Mouse (Mus musculus) hindbrain, embryonic 16.5 days (tissue): ENCODE measurements around the gene Eif2b3. TPM values are rescaled to one million over a fixed set of nuclear protein-coding genes. Genes with fewer than 3 reads are reported as not detected.
A peak's percentile ranks its signal among the peaks of the same experiment; 100 is the strongest.

ENCODE experiments used
- ATAC-seq: fragments of 200-750 bp; cut with Nextera tagmentation; 2 replicates; pipeline ENCODE4 v1.8.0; 2017; ENCODE audit warnings: moderate TSS enrichment, moderate library complexity
- H3K27ac ChIP-seq: fragments of 300-500 bp; sonication (generic); 2 replicates; pipeline ENCODE4 v1.5.1; 2014; ENCODE audit warnings: low read depth, mild to moderate bottlenecking, control low read depth, low read length, moderate library complexity
- H3K27me3 ChIP-seq: fragments of 300-500 bp; sonication (generic); replicated peaks from 2 replicates; pipeline ENCODE4 v1.6.1; 2014; ENCODE audit warnings: low read length; ENCODE audit not compliant: control insufficient read depth, insufficient read depth
- H3K36me3 ChIP-seq: fragments of 300-500 bp; sonication (generic); 2 replicates; pipeline ENCODE4 v1.6.1; 2014; ENCODE audit warnings: mild to moderate bottlenecking, low read length, moderate library complexity, mixed read lengths; ENCODE audit not compliant: control insufficient read depth, insufficient read depth
- H3K4me1 ChIP-seq: fragments of 300-500 bp; sonication (generic); 2 replicates; pipeline ENCODE4 v1.6.1; 2014; ENCODE audit warnings: low read depth, low read length; ENCODE audit not compliant: control insufficient read depth, insufficient read depth
- H3K4me2 ChIP-seq: fragments of 300-500 bp; sonication (generic); 2 replicates; pipeline ENCODE4 v1.6.1; 2014; ENCODE audit warnings: mild to moderate bottlenecking, low read length, control low read depth, moderate library complexity
- H3K4me3 ChIP-seq: fragments of 300-500 bp; sonication (generic); 2 replicates; pipeline ENCODE4 v1.5.1; 2014; ENCODE audit warnings: mild to moderate bottlenecking, low read length, control low read depth, moderate library complexity
- H3K9ac ChIP-seq: fragments of 300-500 bp; sonication (generic); 2 replicates; pipeline ENCODE4 v1.6.1; 2014; ENCODE audit warnings: low read depth, mild to moderate bottlenecking, control low read depth, low read length, moderate library complexity
- H3K9me3 ChIP-seq: fragments of 300-500 bp; sonication (generic); 2 replicates; pipeline ENCODE4 v1.6.1; 2014; ENCODE audit warnings: mild to moderate bottlenecking, low read length, moderate library complexity; ENCODE audit not compliant: control insufficient read depth
- WGBS: fragments of 180-500 bp; shearing (Covaris S2); extraction: QIAGEN DNeasy Blood & Tissue Kit; methylation state at CpG from one replicate; pipeline ENCODE4 v1.1.7; 2014; 5-methylcytosine and 5-hydroxymethylcytosine counted together
- polyA plus RNA-seq: library from polyadenylated mRNA; unstranded; fragments of >200 nt; fragmentation: Nextera tagmentation; extraction: Ambion mirVana; gene quantifications from 2 replicates; pipeline ENCODE4 v1.2.1, GENCODE M21; 2015

Gene Eif2b3
- polyA plus RNA-seq, 1 experiment from 2014 or later, result 44.9 TPM

DNA sequence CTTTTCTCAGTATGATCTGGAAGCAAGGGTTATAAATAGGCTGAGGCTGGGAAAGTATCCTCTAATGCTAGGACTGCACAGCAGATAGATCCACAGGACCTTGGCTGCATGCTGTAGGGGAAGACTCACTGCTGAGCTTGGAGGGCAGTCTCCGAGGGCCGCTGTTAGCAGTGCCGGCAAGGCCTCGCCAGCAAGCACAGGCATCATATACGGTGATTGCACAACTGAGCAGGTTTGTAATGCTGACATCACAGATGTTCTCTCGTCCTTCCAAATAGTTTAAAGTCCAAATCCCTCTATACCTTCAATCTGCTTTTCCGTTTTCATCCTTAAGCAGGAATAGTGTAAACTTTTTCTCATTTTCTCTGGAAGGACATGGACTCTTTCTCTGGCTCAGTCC, 48.8 kb downstream of the Eif2b3 start:
- Histone ChIP-seq H3K36me3 (peaks cover 29% of the 10 kb centered on the region), H3K27me3 (no peaks in the 10 kb centered on the region), H3K4me3 (no peak overlapping the region), H3K4me2 (no peak overlapping the region), H3K9me3 (no peaks in the 10 kb centered on the region), H3K4me1 (no peaks in the 10 kb centered on the region), H3K27ac (no peak overlapping the region), H3K9ac (no peak overlapping the region)
- no peak for ATAC-seq
- 97% methylated on average over 7 of the region's 7 CpGs for WGBS

DNA sequence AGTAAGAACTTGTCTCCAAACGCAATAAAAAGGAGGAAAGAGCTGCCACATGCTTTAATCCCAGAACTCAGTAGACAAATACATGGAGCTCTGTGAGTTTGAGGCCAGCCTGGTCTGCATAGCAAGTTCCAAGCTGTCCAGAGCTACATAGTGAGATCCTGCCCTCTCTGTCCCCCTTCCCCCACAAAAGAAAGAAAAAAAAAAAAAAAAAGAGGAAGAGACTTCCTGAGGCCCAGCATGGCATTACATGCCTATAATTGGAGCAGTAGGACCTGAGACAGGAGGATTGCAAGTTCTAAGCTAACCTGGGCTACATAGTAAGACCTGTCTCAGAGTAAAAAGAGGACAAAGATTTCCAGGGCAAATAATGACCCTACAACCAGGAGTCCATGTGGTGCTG, 50.4 kb downstream of the Eif2b3 start:
- no peak overlapping the region for H3K4me3 ChIP-seq
- no peak overlapping the region for H3K4me2 ChIP-seq
- no peak overlapping the region for H3K9ac ChIP-seq
- H3K36me3 ChIP-seq, result peaks cover 33% of the 10 kb centered on the region
- H3K9me3 ChIP-seq, result no peaks in the 10 kb centered on the region
- no peaks in the 10 kb centered on the region for H3K27me3 ChIP-seq
- H3K4me1 ChIP-seq, result no peaks in the 10 kb centered on the region
- 100% methylated on average over 1 of the region's 1 CpGs for WGBS
- no peak for ATAC-seq
- no peak overlapping the region for H3K27ac ChIP-seq

DNA sequence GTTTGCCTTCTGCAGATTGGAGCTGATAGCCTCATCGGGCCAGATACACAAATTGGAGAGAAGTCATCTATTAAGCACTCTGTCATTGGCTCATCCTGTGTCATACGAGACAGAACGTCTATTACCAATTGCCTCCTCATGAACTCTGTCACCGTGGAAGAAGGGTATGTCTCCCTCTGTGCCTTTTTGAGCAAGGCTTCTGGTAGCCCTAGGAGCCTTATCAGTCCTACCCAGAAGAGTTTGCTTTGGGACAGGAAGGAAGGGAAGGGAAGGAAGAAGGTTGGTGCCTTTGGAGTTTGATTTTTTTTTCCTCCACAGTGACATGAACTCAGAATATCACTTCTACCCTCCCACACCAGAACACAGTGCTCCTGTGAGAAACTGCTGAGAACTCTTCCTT, 51.4 kb downstream of the Eif2b3 start:
- no peaks in the 10 kb centered on the region for H3K27me3 ChIP-seq
- H3K27ac ChIP-seq, result no peak overlapping the region
- no peak overlapping the region for H3K4me2 ChIP-seq
- H3K4me1 ChIP-seq, result no peaks in the 10 kb centered on the region
- H3K9me3 ChIP-seq, result no peaks in the 10 kb centered on the region
- no peak overlapping the region for H3K4me3 ChIP-seq
- H3K9ac ChIP-seq, result no peak overlapping the region
- ATAC-seq, result no peak
- H3K36me3 ChIP-seq, result peaks cover 31% of the 10 kb centered on the region
- WGBS, result 90% methylated on average over 4 of the region's 4 CpGs

DNA sequence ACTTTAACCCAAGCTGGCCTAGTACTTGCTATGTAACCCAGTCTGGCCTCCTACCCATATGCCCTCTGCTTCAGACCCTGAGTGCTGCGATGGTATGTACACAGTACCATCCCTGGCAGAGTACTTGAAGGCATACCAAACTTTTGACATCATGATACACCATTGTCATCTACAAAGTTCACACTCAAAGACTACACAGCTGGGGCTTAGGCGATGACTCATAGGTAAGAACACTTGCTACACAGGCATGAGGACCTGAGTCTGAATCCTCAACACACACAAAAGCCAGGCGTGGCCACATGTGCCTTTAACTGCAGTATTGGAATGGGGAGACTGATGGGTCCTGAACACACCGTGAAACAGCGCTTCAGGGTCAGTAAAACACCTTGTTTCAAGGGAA, 52.0 kb downstream of the Eif2b3 start:
- no peaks in the 10 kb centered on the region for H3K4me1 ChIP-seq
- WGBS, result 93% methylated on average over 5 of the region's 5 CpGs
- H3K9ac ChIP-seq, result no peak overlapping the region
- no peaks in the 10 kb centered on the region for H3K27me3 ChIP-seq
- H3K4me3 ChIP-seq, result no peak overlapping the region
- H3K27ac ChIP-seq, result no peak overlapping the region
- ATAC-seq, result no peak
- H3K9me3 ChIP-seq, result no peaks in the 10 kb centered on the region
- H3K36me3 ChIP-seq, result peaks cover 30% of the 10 kb centered on the region
- no peak overlapping the region for H3K4me2 ChIP-seq

DNA sequence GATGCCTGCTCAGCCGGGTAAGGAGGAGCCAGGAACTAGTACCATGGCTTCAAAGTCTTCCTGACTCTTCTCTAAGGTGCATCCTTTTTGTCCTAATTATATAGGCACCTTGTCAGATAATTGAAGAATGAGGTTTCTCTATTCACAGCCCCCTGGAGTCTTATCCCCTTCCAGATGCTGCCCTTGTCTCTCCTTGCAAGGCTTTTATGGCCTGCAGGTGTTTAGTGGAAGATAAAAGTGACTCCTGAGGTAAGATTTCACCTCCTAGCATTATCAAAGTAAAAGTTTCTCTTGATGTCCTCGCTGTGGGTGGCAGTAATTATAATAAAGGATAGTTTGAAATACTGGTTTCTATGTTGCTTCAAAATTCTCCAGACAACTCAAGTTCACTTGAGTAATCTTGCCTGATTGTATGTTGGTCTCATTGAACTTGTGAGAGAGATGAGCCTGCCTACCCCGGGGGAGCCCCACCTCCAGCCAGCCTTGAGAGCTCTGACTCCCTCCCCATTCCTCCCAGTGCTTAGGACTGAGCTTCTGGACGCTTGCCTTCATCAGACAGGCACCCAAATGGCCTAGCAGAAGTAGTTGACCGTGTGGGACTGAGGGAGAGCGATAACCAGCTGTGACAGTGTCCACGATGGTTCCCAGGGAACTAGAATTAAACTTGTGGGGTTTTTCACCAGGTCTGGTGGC, 68.9 kb downstream of the Eif2b3 start:
- Histone ChIP-seq H3K4me2 (no peak overlapping the region), H3K9me3 (no peaks in the 10 kb centered on the region), H3K4me3 (no peak overlapping the region), H3K9ac (no peak overlapping the region), H3K27ac (no peak overlapping the region), H3K36me3 (peaks cover 4% of the 10 kb centered on the region; the same call in 1 of the 2 replicates), H3K27me3 (no peaks in the 10 kb centered on the region), H3K4me1 (no peaks in the 10 kb centered on the region)
- 83% methylated on average over 7 of the region's 7 CpGs for WGBS
- no peak for ATAC-seq

DNA sequence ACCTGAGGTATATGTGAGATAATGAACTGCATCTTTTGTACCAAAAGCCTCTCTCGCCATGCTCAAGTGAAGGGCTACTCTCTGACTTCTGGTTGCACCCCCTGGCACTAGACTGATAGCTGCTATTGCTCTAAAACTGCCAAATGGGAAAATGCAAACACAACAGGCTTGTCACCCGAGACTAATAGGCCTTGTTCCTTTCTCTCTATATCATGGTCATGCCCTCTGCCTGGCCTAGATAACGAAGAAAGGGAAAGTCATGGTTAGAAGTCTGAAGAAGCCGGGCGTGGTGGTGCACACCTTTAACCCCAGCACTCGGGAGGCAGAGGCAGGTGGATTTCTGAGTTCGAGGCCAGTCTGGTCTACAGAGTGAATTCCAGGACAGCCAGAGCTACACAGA, 71.4 kb downstream of the Eif2b3 start:
- Histone ChIP-seq H3K4me2 (no peak overlapping the region), H3K9me3 (no peaks in the 10 kb centered on the region), H3K9ac (no peak overlapping the region), H3K4me1 (peaks cover under 1% of the 10 kb centered on the region; the same call in 1 of the 2 replicates), H3K27me3 (no peaks in the 10 kb centered on the region), H3K4me3 (no peak overlapping the region), H3K36me3 (peaks cover 4% of the 10 kb centered on the region; the same call in 1 of the 2 replicates), H3K27ac (no peak overlapping the region)
- WGBS, result 85% methylated on average over 7 of the region's 7 CpGs
- ATAC-seq, result no peak

DNA sequence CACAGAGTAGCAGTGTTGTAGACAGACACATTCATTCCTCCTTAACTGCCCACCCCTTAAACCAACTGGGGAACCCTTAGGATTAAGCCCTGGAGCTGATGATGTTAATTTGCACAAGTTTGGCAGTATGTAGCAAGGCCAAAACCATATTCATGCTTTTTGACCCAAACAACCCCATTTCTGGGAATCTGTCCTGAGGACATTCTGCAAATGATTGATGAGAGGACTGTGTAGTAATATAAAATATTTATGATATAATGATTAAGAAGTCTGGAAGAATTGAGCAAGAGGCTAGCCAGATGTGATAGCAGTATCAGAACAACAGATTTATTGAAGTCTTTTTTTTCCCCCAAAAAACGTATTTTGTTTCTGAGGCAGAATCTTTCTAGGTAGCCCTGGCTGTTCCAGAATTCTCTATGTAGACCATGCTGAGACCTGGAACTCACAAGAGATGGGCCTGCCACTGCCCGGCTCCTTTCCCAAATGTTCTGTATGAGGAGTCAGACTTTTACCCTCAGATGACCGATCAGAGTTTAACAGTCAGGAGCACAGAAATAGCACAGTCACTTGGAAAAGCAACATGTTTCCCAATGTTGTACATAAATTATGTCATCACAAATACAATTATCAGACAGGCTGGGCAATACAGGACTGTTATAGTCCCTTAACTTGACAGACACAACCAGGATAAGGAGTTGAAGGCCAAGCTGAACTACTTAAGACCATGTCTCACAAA, 75.6 kb downstream of the Eif2b3 start:
- ATAC-seq, result no peak
- H3K9ac ChIP-seq, result no peak overlapping the region
- no peak overlapping the region for H3K4me2 ChIP-seq
- H3K27ac ChIP-seq, result no peak overlapping the region
- no peak overlapping the region for H3K4me3 ChIP-seq
- no peaks in the 10 kb centered on the region for H3K27me3 ChIP-seq
- H3K4me1 ChIP-seq, result peaks cover 25% of the 10 kb centered on the region
- WGBS, result 94% methylated on average over 3 of the region's 3 CpGs
- H3K9me3 ChIP-seq, result no peaks in the 10 kb centered on the region
- no peaks in the 10 kb centered on the region for H3K36me3 ChIP-seq

DNA sequence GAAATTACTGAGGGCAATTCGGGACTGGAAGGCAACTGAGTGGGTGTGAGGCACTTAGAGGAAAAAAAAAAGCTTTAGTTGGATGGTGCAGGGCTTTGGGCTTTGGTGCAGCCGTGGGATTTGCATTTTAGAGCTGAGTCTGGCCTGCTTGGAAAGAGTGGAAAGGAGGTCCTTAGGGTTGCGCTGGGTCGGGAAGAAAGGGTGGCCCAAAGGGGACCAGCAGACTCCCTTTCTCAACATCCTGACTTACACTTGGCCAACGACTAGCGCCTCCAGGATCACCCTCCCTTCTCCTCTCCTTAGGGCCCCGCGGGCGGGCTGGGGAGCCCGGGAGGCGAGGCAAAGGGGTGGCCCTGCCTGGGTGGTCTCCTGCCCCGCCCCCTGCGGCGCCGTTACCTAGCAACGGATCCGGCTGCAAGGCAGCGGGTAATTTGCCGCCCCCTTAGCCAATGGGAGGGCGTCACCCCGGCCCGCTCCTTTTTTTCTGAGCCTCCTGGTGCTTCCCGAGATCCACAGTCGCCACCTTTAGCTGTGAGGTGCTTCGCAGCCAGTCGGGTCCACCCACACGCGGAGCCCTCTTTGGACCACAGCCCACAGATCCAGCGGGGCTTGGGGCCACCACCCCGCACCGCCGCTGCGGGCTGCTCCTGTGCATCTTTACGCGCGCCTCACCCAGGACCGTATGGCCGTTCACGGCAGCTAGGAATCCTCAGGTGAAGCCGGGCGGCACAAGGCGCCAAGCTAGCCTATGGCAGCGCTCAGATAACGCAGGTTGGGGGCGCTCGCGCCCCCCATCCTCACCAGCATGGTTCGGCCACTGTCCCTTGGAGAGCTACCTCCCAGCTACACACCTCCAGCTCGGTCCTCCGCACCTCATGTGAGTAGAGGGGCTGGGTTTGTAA, 76.6 kb downstream of the Eif2b3 start, which contains the start of gene Ptch2:
Gene Ptch2, plus strand, starts transcription at position 525 of the 902 bp plus-strand sequence.
- Histone ChIP-seq H3K27me3 (no peaks in the 10 kb centered on the region), H3K27ac (peak within 1 kb of the TSS; percentile 77), H3K9ac (peak within 1 kb of the TSS; percentile 70), H3K9me3 (no peaks in the 10 kb centered on the region), H3K36me3 (no peaks in the 10 kb centered on the region), H3K4me1 (peaks cover 25% of the 10 kb centered on the region), H3K4me2 (peak within 1 kb of the TSS; percentile 95), H3K4me3 (peak within 1 kb of the TSS; percentile 81)
- ATAC-seq, result peak; percentile 84
- WGBS, result under 1% methylated on average over 50 of the region's 50 CpGs
